Mouse (Mus musculus) ES-Bruce4 (cell line): ENCODE data around the gene Ep400. TPM values are rescaled to one million over a fixed set of nuclear protein-coding genes. Genes with fewer than 3 reads are reported as not detected.

Source experiments
- H3K27ac ChIP-seq: 2 replicates; pipeline ENCODE4 v1.5.1; 2012; ENCODE audit warnings: low read length, inconsistent platforms; ENCODE audit not compliant: insufficient read depth
- H3K27me3 ChIP-seq: 2 replicates; pipeline ENCODE4 v1.6.1; 2012; ENCODE audit warnings: mild to moderate bottlenecking, low read length, inconsistent platforms; ENCODE audit not compliant: control insufficient read depth, poor library complexity, insufficient read depth, severe bottlenecking
- H3K36me3 ChIP-seq: 2 replicates; pipeline ENCODE4 v1.6.1; 2012; ENCODE audit warnings: inconsistent platforms, mild to moderate bottlenecking, low read length, moderate library complexity; ENCODE audit not compliant: control insufficient read depth, poor library complexity, insufficient read depth, severe bottlenecking
- H3K4me1 ChIP-seq: one replicate; pipeline ENCODE4 v1.8.1; 2011; ENCODE audit warnings: low read length; ENCODE audit not compliant: control insufficient read depth, insufficient read depth
- H3K4me3 ChIP-seq: 2 replicates; pipeline ENCODE4 v1.5.1; 2011; ENCODE audit warnings: low read depth, mild to moderate bottlenecking, low read length
- H3K9ac ChIP-seq: 2 replicates; pipeline ENCODE4 v1.6.1; 2012; ENCODE audit warnings: low read depth, mild to moderate bottlenecking, inconsistent platforms; ENCODE audit not compliant: poor library complexity, severe bottlenecking
- H3K9me3 ChIP-seq: replicated peaks from 2 replicates; pipeline ENCODE4 v1.6.1; 2012; ENCODE audit warnings: mild to moderate bottlenecking, low read length, inconsistent platforms; ENCODE audit not compliant: control insufficient read depth, poor library complexity, insufficient read depth, severe bottlenecking
- CTCF ChIP-seq: IDR thresholded peaks from one replicate; pipeline ENCODE4 v1.8.1; 2011; ENCODE audit warnings: low read depth, low read length
- EP300 ChIP-seq: IDR thresholded peaks from 2 replicates; pipeline ENCODE4 v1.6.1; 2011; ENCODE audit warnings: low read depth, low read length; ENCODE audit not compliant: insufficient read depth
- POLR2A ChIP-seq: IDR thresholded peaks from one replicate; pipeline ENCODE4 v1.8.1; 2011; ENCODE audit warnings: low read length; ENCODE audit not compliant: insufficient read depth
- polyA plus RNA-seq: library from polyadenylated mRNA; stranded (reverse); fragments of >200 nt; gene quantifications from 2 replicates; pipeline ENCODE4 v1.2.4, GENCODE M21; 2011; ENCODE audit warnings: low read depth; ENCODE audit not compliant: missing spikeins, insufficient read depth, insufficient read length

Gene Ep400
- polyA plus RNA-seq, 1 experiment, result 104 TPM

GRCm38 (mm10) chr5:110639459-110639858 is 131.1 kb downstream of the Ep400 start:
- Histone ChIP-seq H3K36me3 (no peaks in the 10 kb centered on the region), H3K27ac (no peak overlapping the region), H3K4me1 (no peaks in the 10 kb centered on the region), H3K9ac (peak overlapping the region; percentile 10), H3K4me3 (peak overlapping the region; percentile 56), H3K27me3 (no peaks in the 10 kb centered on the region), H3K9me3 (peaks cover 6% of the 10 kb centered on the region; the same call in 1 of the 2 replicates)
- TF ChIP-seq CTCF (peak; percentile 11), POLR2A (no peak), EP300 (no peak)

GRCm38 (mm10) chr5:110638306-110639074 is 132.0 kb downstream of the Ep400 start:
- H3K27me3 ChIP-seq, result no peaks in the 10 kb centered on the region
- TF ChIP-seq EP300, result no peak
- no peak overlapping the region for H3K27ac ChIP-seq
- peak overlapping the region; percentile 56; the same call in 1 of the 2 replicates for H3K4me3 ChIP-seq
- no peaks in the 10 kb centered on the region for H3K4me1 ChIP-seq
- no peaks in the 10 kb centered on the region for H3K36me3 ChIP-seq
- H3K9ac ChIP-seq, result peak overlapping the region; percentile 10
- peaks cover 4% of the 10 kb centered on the region; the same call in 1 of the 2 replicates for H3K9me3 ChIP-seq

GRCm38 (mm10) chr5:110635951-110636707 is 134.4 kb downstream of the Ep400 start:
- Histone ChIP-seq H3K4me3 (no peak overlapping the region), H3K27me3 (no peaks in the 10 kb centered on the region), H3K9me3 (no peaks in the 10 kb centered on the region), H3K27ac (no peak overlapping the region), H3K9ac (no peak overlapping the region), H3K4me1 (no peaks in the 10 kb centered on the region), H3K36me3 (no peaks in the 10 kb centered on the region)
- TF ChIP-seq CTCF (peak; percentile 12), EP300 (no peak)

- no peak overlapping the region for H3K4me3 ChIP-seq
- H3K27me3 ChIP-seq, result no peaks in the 10 kb centered on the region
- H3K9ac ChIP-seq, result no peak overlapping the region
- H3K36me3 ChIP-seq, result no peaks in the 10 kb centered on the region
- H3K4me1 ChIP-seq, result no peaks in the 10 kb centered on the region
- no peak overlapping the region for H3K27ac ChIP-seq
- TF ChIP-seq POLR2A (no peak), EP300 (no peak), CTCF (no peak)
- H3K9me3 ChIP-seq, result no peaks in the 10 kb centered on the region
Observed at GRCm38 (mm10) chr5:110629525-110630120, 140.9 kb downstream of the Ep400 start.

- Histone ChIP-seq H3K9me3 (no peaks in the 10 kb centered on the region), H3K4me3 (peak overlapping the region; percentile 35), H3K9ac (peak overlapping the region; percentile 31), H3K27me3 (no peaks in the 10 kb centered on the region), H3K4me1 (no peaks in the 10 kb centered on the region), H3K27ac (no peak overlapping the region), H3K36me3 (no peaks in the 10 kb centered on the region)
- no peak for TF ChIP-seq POLR2A
- no peak for TF ChIP-seq CTCF
- TF ChIP-seq EP300, result no peak
Observed at GRCm38 (mm10) chr5:110628156-110628555, 142.4 kb downstream of the Ep400 start.

- no peak overlapping the region for H3K4me3 ChIP-seq
- no peaks in the 10 kb centered on the region for H3K4me1 ChIP-seq
- no peak overlapping the region for H3K27ac ChIP-seq
- no peaks in the 10 kb centered on the region for H3K9me3 ChIP-seq
- no peak for TF ChIP-seq POLR2A
- TF ChIP-seq EP300, result no peak
- TF ChIP-seq CTCF, result no peak
- H3K36me3 ChIP-seq, result no peaks in the 10 kb centered on the region
- H3K9ac ChIP-seq, result no peak overlapping the region
- no peaks in the 10 kb centered on the region for H3K27me3 ChIP-seq
Observed at GRCm38 (mm10) chr5:110627351-110627750, 143.2 kb downstream of the Ep400 start.
